Mouse (Mus musculus): ENCODE data around the gene Olfr455. TPM values are rescaled to one million over a fixed set of nuclear protein-coding genes. Genes with fewer than 3 reads are reported as not detected.

Gene Olfr455
- total and polyA plus RNA-seq, 3 experiments = not detected

- no peak overlapping the region for H3K9ac ChIP-seq (ENCODE audit: control insufficient read depth, low read depth, low read length, poor library complexity, severe bottlenecking)
- TF ChIP-seq NELFE (IDR thresholded peaks at IDR 0.05; ENCODE audit: low read depth, low read length) (no peak), RCOR1 (IDR thresholded peaks at IDR 0.05; ENCODE audit: low read depth, low read length) (no peak), E2F4 (IDR thresholded peaks at IDR 0.05; ENCODE audit: borderline replicate concordance, low read depth, low read length) (no peak), MAX (IDR thresholded peaks at IDR 0.05; ENCODE audit: low read length) (no peak), RAD21 (IDR thresholded peaks at IDR 0.05; ENCODE audit: low read depth, low read length) (no peak), TBP (IDR thresholded peaks at IDR 0.05; ENCODE audit: low read depth, low read length) (no peak), ZC3H11A (IDR thresholded peaks at IDR 0.05; ENCODE audit: low read depth, low read length) (no peak), MAFK (IDR thresholded peaks at IDR 0.05; ENCODE audit: borderline replicate concordance, low read depth, low read length) (no peak), SIN3A (IDR thresholded peaks at IDR 0.05; ENCODE audit: low read length) (no peak)
- no peaks in the 10 kb centered on the region for H3K9me3 ChIP-seq (replicated peaks; ENCODE audit: insufficient read depth, low read length)
- no peaks in the 10 kb centered on the region for H3K36me3 ChIP-seq (ENCODE audit: control insufficient read depth in 1 of 2, insufficient read depth in 2 of 2, low read length in 2 of 2)
- H3K4me1 ChIP-seq (ENCODE audit: control insufficient read depth in 1 of 2, insufficient read depth in 2 of 2, low read length in 2 of 2) = no peaks in the 10 kb centered on the region
- no peak overlapping the region for H3K27ac ChIP-seq (ENCODE audit: control insufficient read depth, low read depth, low read length)
- H3K79me2 ChIP-seq (ENCODE audit: control insufficient read depth, insufficient read depth, low read length, poor library complexity) = no peaks in the 10 kb centered on the region
- no peak for DNase-seq (ENCODE audit: low read depth, low spot score)
- H3K4me3 ChIP-seq (ENCODE audit: control insufficient read depth in 1 of 2, insufficient read depth in 1 of 2, low read depth in 2 of 2, low read length in 2 of 2) = no peak overlapping the region
- no peaks in the 10 kb centered on the region for H3K27me3 ChIP-seq (ENCODE audit: control insufficient read depth in 1 of 2, insufficient read depth in 2 of 2, low read length in 2 of 2)
These were observed 1.2 kb downstream of the Olfr455 start for GRCm38 (mm10) chr6:42546180-42546579.

DNA sequence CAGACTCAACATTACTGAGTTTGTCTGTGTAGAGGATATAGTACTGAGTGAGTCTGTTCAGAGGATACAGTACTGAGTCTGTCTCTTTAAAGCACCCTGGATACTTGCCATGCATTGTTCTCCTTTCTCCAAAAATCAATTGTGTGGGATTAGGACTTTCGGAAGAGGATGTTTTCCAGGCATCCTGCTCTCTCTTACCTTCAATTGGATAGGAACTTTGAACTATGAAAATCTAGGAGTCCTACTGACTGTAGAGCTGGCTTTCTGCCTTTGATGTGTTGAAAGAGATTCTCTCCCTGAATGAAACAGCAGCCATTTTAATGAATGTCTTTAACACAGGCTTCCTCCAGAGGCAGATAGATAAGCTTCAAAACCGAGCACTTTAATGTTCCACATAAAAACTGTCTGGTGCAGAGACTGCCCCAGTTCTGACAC lies 1.9 kb downstream of the Olfr455 start:
- Histone ChIP-seq H3K9me3 (replicated peaks; ENCODE audit: insufficient read depth, low read length) (no peaks in the 10 kb centered on the region), H3K27me3 (ENCODE audit: control insufficient read depth in 1 of 2, insufficient read depth in 2 of 2, low read length in 2 of 2) (no peaks in the 10 kb centered on the region), H3K9ac (ENCODE audit: control insufficient read depth, low read depth, low read length, poor library complexity, severe bottlenecking) (no peak overlapping the region), H3K79me2 (ENCODE audit: control insufficient read depth, insufficient read depth, low read length, poor library complexity) (no peaks in the 10 kb centered on the region), H3K27ac (ENCODE audit: control insufficient read depth, low read depth, low read length) (no peak overlapping the region), H3K4me3 (ENCODE audit: control insufficient read depth in 1 of 2, insufficient read depth in 1 of 2, low read depth in 2 of 2, low read length in 2 of 2) (no peak overlapping the region), H3K4me1 (ENCODE audit: control insufficient read depth in 1 of 2, insufficient read depth in 2 of 2, low read length in 2 of 2) (no peaks in the 10 kb centered on the region), H3K36me3 (ENCODE audit: control insufficient read depth in 1 of 2, insufficient read depth in 2 of 2, low read length in 2 of 2) (no peaks in the 10 kb centered on the region)
- TF ChIP-seq E2F4 (IDR thresholded peaks at IDR 0.05; ENCODE audit: borderline replicate concordance, low read depth, low read length) = no peak
- TF ChIP-seq NRF1 (IDR thresholded peaks at IDR 0.05; ENCODE audit: insufficient read depth, low read depth, low read length, poor library complexity, severe bottlenecking) = no peak
- TF ChIP-seq TBP (IDR thresholded peaks at IDR 0.05; ENCODE audit: low read depth, low read length) = no peak
- no peak for TF ChIP-seq TAL1 (IDR thresholded peaks at IDR 0.05; ENCODE audit: low read length)
- no peak for TF ChIP-seq RAD21 (IDR thresholded peaks at IDR 0.05; ENCODE audit: low read depth, low read length)
- no peak for TF ChIP-seq MAZ (IDR thresholded peaks at IDR 0.05; ENCODE audit: low read depth, low read length)
- no peak for TF ChIP-seq MAX (IDR thresholded peaks at IDR 0.05; ENCODE audit: low read length)
- TF ChIP-seq BHLHE40 (IDR thresholded peaks at IDR 0.05; ENCODE audit: borderline replicate concordance, low read depth, low read length) = no peak
- no peak for TF ChIP-seq CTCF (IDR thresholded peaks at IDR 0.05 in 2 of 3, conservative IDR thresholded peaks at IDR 0.05 in 1 of 3; ENCODE audit: control insufficient read depth in 1 of 3, insufficient read depth in 1 of 3, low read depth in 2 of 3, low read length in 3 of 3, poor library complexity in 1 of 3, severe bottlenecking in 1 of 3)
- no peak for TF ChIP-seq ZC3H11A (IDR thresholded peaks at IDR 0.05; ENCODE audit: low read depth, low read length)
- no peak for TF ChIP-seq TCF12 (IDR thresholded peaks at IDR 0.05; ENCODE audit: low read depth, low read length)
- DNase-seq (ENCODE audit: low read depth, low spot score) = no peak

All from MEL (cell line).